Mouse (Mus musculus) midbrain, embryonic 12.5 days (tissue): ENCODE data around the gene Secisbp2l. TPM values are rescaled to one million over a fixed set of nuclear protein-coding genes. Genes with fewer than 3 reads are reported as not detected.

Experiments
- ATAC-seq: fragments of 200-750 bp; cut with Nextera tagmentation; 2 replicates; pipeline ENCODE4 v1.8.0; 2017; ENCODE audit warnings: low read depth, moderate TSS enrichment, moderate library complexity; ENCODE audit not compliant: low FRiP score
- H3K27ac ChIP-seq: fragments of 300-500 bp; sonication (generic); replicated peaks from 2 replicates; pipeline ENCODE4 v1.5.1; 2016; ENCODE audit warnings: mild to moderate bottlenecking
- H3K27me3 ChIP-seq: fragments of 300-500 bp; sonication (generic); 2 replicates; pipeline ENCODE4 v1.6.1; 2016; ENCODE audit warnings: mild to moderate bottlenecking
- H3K36me3 ChIP-seq: fragments of 300-500 bp; sonication (generic); 2 replicates; pipeline ENCODE4 v1.6.1; 2016
- H3K4me1 ChIP-seq: fragments of 300-500 bp; sonication (generic); 2 replicates; pipeline ENCODE4 v1.6.1; 2016
- H3K4me2 ChIP-seq: fragments of 300-500 bp; sonication (generic); replicated peaks from 2 replicates; pipeline ENCODE4 v1.6.1; 2016; ENCODE audit warnings: mild to moderate bottlenecking, moderate library complexity
- H3K4me3 ChIP-seq: fragments of 300-500 bp; sonication (generic); 2 replicates; pipeline ENCODE4 v1.5.1; 2016; ENCODE audit warnings: mild to moderate bottlenecking
- H3K9ac ChIP-seq: fragments of 300-500 bp; sonication (generic); replicated peaks from 2 replicates; pipeline ENCODE4 v1.6.1; 2016; ENCODE audit warnings: mild to moderate bottlenecking, moderate library complexity
- H3K9me3 ChIP-seq: fragments of 300-500 bp; sonication (generic); 2 replicates; pipeline ENCODE4 v1.6.1; 2016; ENCODE audit warnings: mild to moderate bottlenecking
- WGBS: fragments of 180-500 bp; shearing (Covaris S2); methylation state at CpG from one replicate; pipeline ENCODE4 v1.1.7; 2016; 5-methylcytosine and 5-hydroxymethylcytosine counted together
- polyA plus RNA-seq: library from polyadenylated mRNA; unstranded; fragments of >200 nt; fragmentation: Nextera tagmentation; extraction: Ambion mirVana; gene quantifications from 2 replicates; pipeline ENCODE4 v1.2.1, GENCODE M21; 2016

The Secisbp2l gene
- polyA plus RNA-seq, 1 experiment from 2014 or later = 28.1 TPM

- H3K36me3 ChIP-seq = no peaks in the 10 kb centered on the region
- H3K4me3 ChIP-seq = no peak overlapping the region
- H3K9ac ChIP-seq = no peak overlapping the region
- ATAC-seq = no peak
- H3K4me2 ChIP-seq = no peak overlapping the region
- no peaks in the 10 kb centered on the region for H3K9me3 ChIP-seq
- no peak overlapping the region for H3K27ac ChIP-seq
- WGBS = 84% methylated on average over 2 of the region's 2 CpGs
- H3K27me3 ChIP-seq = peaks cover 5% of the 10 kb centered on the region; the same call in 1 of the 2 replicates
- H3K4me1 ChIP-seq = peaks cover 9% of the 10 kb centered on the region
These were observed 81.1 kb downstream of the Secisbp2l start for GRCm38 (mm10) chr2:125701606-125702005.

DNA sequence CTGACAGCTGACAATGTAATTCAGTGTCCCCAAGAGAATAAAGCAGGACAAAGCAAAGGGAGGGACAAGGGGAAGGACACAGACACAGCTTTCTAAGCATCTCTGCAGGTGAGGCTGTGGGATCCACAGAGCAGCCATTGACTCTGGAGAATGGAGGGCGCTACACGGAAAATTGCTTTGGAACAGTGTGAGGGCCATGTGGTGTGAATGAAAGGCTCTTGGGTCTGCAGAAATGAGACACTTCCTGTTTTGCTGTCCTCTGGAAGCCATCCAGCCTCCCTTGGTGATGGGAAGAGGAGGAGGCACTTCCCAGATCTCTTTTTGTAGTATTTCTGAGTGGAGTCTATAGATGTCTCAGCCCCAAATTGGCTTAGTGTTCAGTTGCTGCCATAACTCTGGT lies 86.5 kb downstream of the Secisbp2l start:
- Histone ChIP-seq H3K9me3 (no peaks in the 10 kb centered on the region), H3K27ac (no peak overlapping the region), H3K9ac (no peak overlapping the region), H3K36me3 (no peaks in the 10 kb centered on the region), H3K27me3 (no peaks in the 10 kb centered on the region), H3K4me2 (no peak overlapping the region), H3K4me1 (peaks cover 6% of the 10 kb centered on the region), H3K4me3 (no peak overlapping the region)
- 70% methylated on average over 2 of the region's 2 CpGs for WGBS
- no peak for ATAC-seq

GRCm38 (mm10) chr2:125694798-125695197 lies 87.9 kb downstream of the Secisbp2l start:
- H3K4me3 ChIP-seq = no peak overlapping the region

GRCm38 (mm10) chr2:125692010-125692409 lies 90.7 kb downstream of the Secisbp2l start:
- WGBS = 86% methylated on average over 2 of the region's 2 CpGs
- H3K4me1 ChIP-seq = peaks cover 6% of the 10 kb centered on the region
- H3K9ac ChIP-seq = no peak overlapping the region
- H3K27ac ChIP-seq = no peak overlapping the region
- no peak for ATAC-seq
- no peak overlapping the region for H3K4me2 ChIP-seq
- no peaks in the 10 kb centered on the region for H3K9me3 ChIP-seq
- no peak overlapping the region for H3K4me3 ChIP-seq
- no peaks in the 10 kb centered on the region for H3K36me3 ChIP-seq
- no peaks in the 10 kb centered on the region for H3K27me3 ChIP-seq

More at GRCm38 (mm10) chr2:125694798-125695197, 87.9 kb downstream of the Secisbp2l start:
- H3K4me1 ChIP-seq = peaks cover 6% of the 10 kb centered on the region
- no peak overlapping the region for H3K9ac ChIP-seq
- 88% methylated on average over 2 of the region's 2 CpGs for WGBS
- H3K9me3 ChIP-seq = no peaks in the 10 kb centered on the region
- H3K27me3 ChIP-seq = no peaks in the 10 kb centered on the region
- H3K36me3 ChIP-seq = no peaks in the 10 kb centered on the region
- H3K4me2 ChIP-seq = no peak overlapping the region
- ATAC-seq = no peak
- H3K27ac ChIP-seq = no peak overlapping the region

Other genes starting within 250 kb of the Secisbp2l start
- 8.8 and 9.5 TPM in 2 replicates for gene Cep152, start 157.8 kb downstream of the Secisbp2l start, polyA plus RNA-seq
- gene Eid1, start 109.8 kb downstream of the Secisbp2l start, polyA plus RNA-seq = 298 and 327 TPM in 2 replicates
- gene Shc4, start 58.7 kb downstream of the Secisbp2l start, polyA plus RNA-seq = 1.3 and 2.1 TPM in 2 replicates
- gene Galk2, start 76.2 kb upstream of the Secisbp2l start, polyA plus RNA-seq = 29.6 and 30.5 TPM in 2 replicates
- gene Cops2, start 76.3 kb upstream of the Secisbp2l start, polyA plus RNA-seq = 79.7 and 80.7 TPM in 2 replicates